Mouse (Mus musculus): ENCODE measurements around the gene Mboat1. TPM values are rescaled to one million over a fixed set of nuclear protein-coding genes. Genes with fewer than 3 reads are reported as not detected.

Mboat1 gene
- 45.9 TPM for polyA plus RNA-seq (2014; fragmentation: Illumina TruSeq; extraction: RNeasy Lipid Tissue Mini Kit (QIAGEN cat#74804); ENCODE audit: low read depth, low replicate concordance)

DNA sequence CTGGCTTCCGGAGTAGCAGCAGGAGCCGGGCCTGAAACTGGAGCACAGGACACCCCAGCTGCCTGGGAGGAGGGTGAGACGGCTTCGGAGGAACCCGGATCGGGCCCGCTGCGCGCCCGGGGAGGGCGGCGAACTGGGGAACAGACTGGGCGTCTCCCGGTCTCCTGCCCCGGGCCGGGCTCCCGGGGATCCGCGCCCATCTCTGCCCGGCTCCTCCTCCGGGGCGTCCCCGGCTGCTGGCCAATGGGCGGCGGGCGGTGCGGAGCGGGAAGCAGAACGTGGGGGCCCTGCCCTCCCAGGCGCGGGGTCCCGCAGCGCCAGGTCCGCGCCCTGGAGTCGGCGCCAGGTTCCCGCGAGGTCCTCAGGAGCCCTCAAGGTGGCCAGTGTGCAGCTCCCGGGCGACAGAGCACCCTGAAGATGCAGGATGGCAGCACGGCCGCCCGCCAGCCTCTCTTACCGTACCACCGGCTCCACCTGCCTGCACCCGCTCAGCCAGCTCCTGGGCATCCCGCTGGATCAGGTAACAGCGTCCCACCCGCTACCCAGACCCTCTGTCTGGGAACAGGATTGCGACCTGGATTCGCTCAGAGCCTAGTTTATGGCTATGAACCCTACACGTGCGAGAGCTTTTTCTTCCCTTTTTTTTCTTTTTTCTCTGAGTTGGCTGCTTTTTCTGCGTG, at the start of gene Mboat1:
Gene Mboat1, plus strand, starts transcription at position 247 of the 680 bp plus-strand sequence.

Other genes with a start within 250 kb of the Mboat1 start
- 7.4 TPM for gene E2f3, start 150.4 kb upstream of the Mboat1 start, polyA plus RNA-seq (2014; fragmentation: Illumina TruSeq; extraction: RNeasy Lipid Tissue Mini Kit (QIAGEN cat#74804); ENCODE audit: low read depth, low replicate concordance)
- gene Agtr1a, start 200.0 kb downstream of the Mboat1 start, polyA plus RNA-seq (2014; fragmentation: Illumina TruSeq; extraction: RNeasy Lipid Tissue Mini Kit (QIAGEN cat#74804); ENCODE audit: low read depth, low replicate concordance): 7.0 TPM

All from adipose tissue, adult 10 weeks (tissue).